Mouse (Mus musculus): ENCODE measurements around the gene Dapk3.
"Not testable (repeated sequence)": the region's sequence is repeated elsewhere in the genome, so short reads cannot be mapped to it uniquely, and the experiment has no call there.

The Dapk3 gene

DNA sequence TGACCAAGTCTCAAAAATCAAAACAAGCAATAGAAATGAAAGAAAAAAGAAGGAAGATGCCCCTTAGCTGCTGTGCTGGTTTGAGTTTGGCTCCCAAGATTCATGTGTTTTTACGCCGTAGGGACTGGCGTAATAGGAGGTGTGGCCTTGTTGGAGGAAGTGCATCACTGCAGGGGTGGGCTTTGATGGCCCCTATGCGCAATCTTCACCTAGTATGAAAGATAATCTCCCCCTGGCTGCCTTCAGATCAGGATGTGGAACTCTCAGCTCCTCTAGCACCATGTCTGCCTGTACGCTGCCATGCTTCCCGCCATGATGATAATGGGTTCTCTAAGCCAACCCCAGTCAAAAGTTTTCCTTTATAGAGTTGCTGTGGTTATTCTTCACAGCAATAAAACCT is 33.5 kb downstream of the Dapk3 start:
- TF ChIP-seq CTCF (conservative IDR thresholded peaks at IDR 0.05; ENCODE audit: low read length): no peak
- no peak for TF ChIP-seq POU5F1 (IDR thresholded peaks at IDR 0.05; ENCODE audit: borderline replicate concordance, low read length)
- TF ChIP-seq NANOG (IDR thresholded peaks at IDR 0.05; ENCODE audit: borderline replicate concordance, low read length): no peak
- peaks cover 5% of the 10 kb centered on the region; the same call in 1 of the 2 replicates for H3K36me3 ChIP-seq (ENCODE audit: insufficient read depth, low read length)
- peaks cover 33% of the 10 kb centered on the region for H3K4me1 ChIP-seq (replicated peaks; ENCODE audit: low read depth, low read length)
- H3K9me3 ChIP-seq (ENCODE audit: low read length): peaks cover 8% of the 10 kb centered on the region
- no peak overlapping the region; the same call in 1 of the 2 replicates for H3K4me3 ChIP-seq (replicated peaks; ENCODE audit: low read length)
- no peaks in the 10 kb centered on the region for H3K27me3 ChIP-seq (ENCODE audit: insufficient read depth, low read length)

DNA sequence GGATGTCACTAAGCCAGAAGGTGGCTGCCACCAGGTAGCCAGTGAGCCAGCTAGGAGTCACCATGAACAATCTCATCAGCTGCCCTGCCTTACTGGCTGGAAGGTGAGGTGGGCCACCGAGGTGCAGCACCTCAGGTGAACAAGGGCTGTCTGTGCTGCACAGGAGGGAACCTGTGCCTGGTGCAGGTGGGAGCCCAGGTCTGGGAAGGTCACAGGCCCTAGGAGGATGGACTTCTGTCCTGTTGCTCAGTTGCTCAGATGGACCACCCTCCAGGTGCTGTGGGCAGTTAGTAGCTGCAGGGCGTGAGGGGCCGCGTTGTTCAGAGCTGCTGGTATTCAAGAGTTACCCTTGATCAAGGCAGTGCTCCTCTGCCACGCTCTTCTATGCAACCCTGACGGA is 34.0 kb downstream of the Dapk3 start:
- Histone ChIP-seq H3K36me3 (ENCODE audit: insufficient read depth, low read length) (peaks cover under 1% of the 10 kb centered on the region; the same call in 1 of the 2 replicates), H3K27me3 (ENCODE audit: insufficient read depth, low read length) (no peaks in the 10 kb centered on the region)
- TF ChIP-seq NANOG (IDR thresholded peaks at IDR 0.05; ENCODE audit: borderline replicate concordance, low read length) (no peak), POU5F1 (IDR thresholded peaks at IDR 0.05; ENCODE audit: borderline replicate concordance, low read length) (no peak), CTCF (conservative IDR thresholded peaks at IDR 0.05; ENCODE audit: low read length) (no peak)

DNA sequence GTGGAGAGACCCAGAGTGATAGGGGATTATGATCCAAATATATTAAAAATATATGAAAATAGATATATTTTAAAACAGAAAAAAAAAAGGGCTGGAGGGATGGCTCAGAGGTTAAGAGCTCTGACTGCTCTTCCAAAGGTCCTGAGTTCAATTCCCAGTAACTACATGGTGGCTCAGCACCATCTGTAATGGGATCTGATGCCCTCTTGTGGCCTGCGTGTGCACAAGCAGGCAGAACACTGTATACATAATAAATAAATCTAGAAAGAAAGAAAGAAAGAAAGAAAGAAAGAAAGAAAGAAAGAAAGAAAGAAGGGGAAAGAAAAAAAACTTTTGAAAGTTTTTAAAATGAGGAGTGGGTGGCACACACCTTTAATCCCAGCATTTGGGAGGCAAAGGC is 34.5 kb downstream of the Dapk3 start:
- H3K4me3 ChIP-seq (replicated peaks; ENCODE audit: low read length); H3K27me3 ChIP-seq (ENCODE audit: insufficient read depth, low read length); H3K36me3 ChIP-seq (ENCODE audit: insufficient read depth, low read length); H3K9me3 ChIP-seq (ENCODE audit: low read length): not testable (repeated sequence)
- TF ChIP-seq CTCF (conservative IDR thresholded peaks at IDR 0.05; ENCODE audit: low read length): peak; percentile 44
- H3K4me1 ChIP-seq (replicated peaks; ENCODE audit: low read depth, low read length): peaks cover 41% of the 10 kb centered on the region

More for the DNA sequence above, 34.0 kb downstream of the Dapk3 start:
- H3K4me1 ChIP-seq (replicated peaks; ENCODE audit: low read depth, low read length): peaks cover 38% of the 10 kb centered on the region
- H3K9me3 ChIP-seq (ENCODE audit: low read length): peaks cover 8% of the 10 kb centered on the region
- H3K4me3 ChIP-seq (replicated peaks; ENCODE audit: low read length): no peak overlapping the region

DNA sequence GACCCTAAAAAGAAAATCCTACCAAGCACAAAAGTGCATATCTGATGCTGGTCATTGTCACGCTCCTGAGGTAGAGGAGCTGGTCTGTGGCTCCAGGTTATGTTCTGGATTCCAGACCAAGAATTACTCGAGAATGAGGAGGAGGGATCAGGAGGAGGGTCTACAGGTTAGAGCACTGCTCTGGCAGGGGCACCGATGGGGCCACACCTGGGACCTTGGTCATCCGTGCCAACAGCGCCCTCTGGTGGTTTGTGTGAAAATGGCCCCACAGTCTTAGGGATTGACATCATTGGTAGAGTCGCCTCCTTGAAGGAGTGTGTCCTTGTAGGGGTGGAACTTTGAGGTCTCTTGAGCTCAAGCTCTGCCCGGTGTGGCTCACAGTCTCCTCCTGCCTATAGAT is 35.2 kb downstream of the Dapk3 start:
- no peak for TF ChIP-seq NANOG (IDR thresholded peaks at IDR 0.05; ENCODE audit: borderline replicate concordance, low read length)
- no peak for TF ChIP-seq POU5F1 (IDR thresholded peaks at IDR 0.05; ENCODE audit: borderline replicate concordance, low read length)
- TF ChIP-seq CTCF (conservative IDR thresholded peaks at IDR 0.05; ENCODE audit: low read length): peak; percentile 79
- Histone ChIP-seq H3K36me3 (ENCODE audit: insufficient read depth, low read length) (no peaks in the 10 kb centered on the region), H3K4me3 (replicated peaks; ENCODE audit: low read length) (no peak overlapping the region), H3K9me3 (ENCODE audit: low read length) (peaks cover 8% of the 10 kb centered on the region), H3K4me1 (replicated peaks; ENCODE audit: low read depth, low read length) (peaks cover 40% of the 10 kb centered on the region), H3K27me3 (ENCODE audit: insufficient read depth, low read length) (no peaks in the 10 kb centered on the region)

DNA sequence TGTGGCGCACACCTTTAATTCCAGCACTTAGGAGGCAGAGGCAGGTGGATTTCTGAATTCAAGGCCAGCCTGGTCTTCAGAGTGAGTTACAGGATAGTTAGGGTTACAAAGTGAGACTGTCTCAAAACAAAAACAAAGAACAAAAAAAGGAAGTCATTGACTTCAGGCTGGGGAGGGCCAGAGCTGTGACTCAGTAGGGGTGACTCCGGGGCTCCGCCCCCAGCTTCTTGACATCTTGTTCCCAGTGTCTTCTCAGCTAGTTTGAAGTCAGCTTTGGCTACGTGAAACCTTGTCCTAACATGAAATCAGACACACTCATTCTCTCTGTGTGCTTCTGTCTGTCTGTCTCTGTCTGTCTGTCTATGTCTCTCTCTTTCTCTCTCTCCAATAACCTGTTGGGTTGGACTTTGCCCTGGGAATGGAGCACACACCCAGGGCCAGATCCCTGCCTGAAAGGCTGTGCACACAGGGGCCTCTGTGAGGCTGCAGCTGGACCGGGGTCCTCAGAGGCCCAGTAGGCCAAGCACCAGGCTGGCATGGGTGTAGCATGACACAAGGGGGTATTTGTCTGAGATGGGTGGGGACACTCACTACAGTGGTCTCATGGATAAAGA is 38.7 kb downstream of the Dapk3 start:
- H3K9me3 ChIP-seq (ENCODE audit: low read length): peaks cover 8% of the 10 kb centered on the region
- no peaks in the 10 kb centered on the region for H3K36me3 ChIP-seq (ENCODE audit: insufficient read depth, low read length)
- H3K27me3 ChIP-seq (ENCODE audit: insufficient read depth, low read length): no peaks in the 10 kb centered on the region
- H3K4me1 ChIP-seq (replicated peaks; ENCODE audit: low read depth, low read length): peaks cover 42% of the 10 kb centered on the region
- TF ChIP-seq CTCF (conservative IDR thresholded peaks at IDR 0.05; ENCODE audit: low read length): no peak
- no peak for TF ChIP-seq POU5F1 (IDR thresholded peaks at IDR 0.05; ENCODE audit: borderline replicate concordance, low read length)
- no peak for TF ChIP-seq NANOG (IDR thresholded peaks at IDR 0.05; ENCODE audit: borderline replicate concordance, low read length)
- H3K4me3 ChIP-seq (replicated peaks; ENCODE audit: low read length): no peak overlapping the region

DNA sequence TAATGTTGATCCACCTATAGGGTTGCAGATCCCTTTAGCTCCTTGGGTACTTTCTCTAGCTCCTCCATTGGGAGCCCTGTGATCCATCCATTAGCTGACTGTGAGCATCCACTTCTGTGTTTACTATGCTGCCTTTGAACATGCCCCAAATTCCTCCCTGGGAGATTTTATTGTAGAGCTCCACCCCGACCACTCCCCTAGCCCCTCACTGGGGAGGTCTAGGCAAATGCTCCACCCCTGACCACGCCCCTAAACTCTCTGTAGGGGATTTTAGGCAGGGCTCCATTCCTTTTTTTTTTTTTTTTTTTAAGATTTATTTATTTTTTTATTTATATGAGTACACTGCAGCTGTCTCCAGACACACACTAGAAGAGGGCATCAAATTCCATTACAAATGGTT is 40.9 kb downstream of the Dapk3 start:
- H3K9me3 ChIP-seq (ENCODE audit: low read length); H3K4me3 ChIP-seq (replicated peaks; ENCODE audit: low read length); H3K36me3 ChIP-seq (ENCODE audit: insufficient read depth, low read length); H3K27me3 ChIP-seq (ENCODE audit: insufficient read depth, low read length): not testable (repeated sequence)
- H3K4me1 ChIP-seq (replicated peaks; ENCODE audit: low read depth, low read length): peaks cover 44% of the 10 kb centered on the region

DNA sequence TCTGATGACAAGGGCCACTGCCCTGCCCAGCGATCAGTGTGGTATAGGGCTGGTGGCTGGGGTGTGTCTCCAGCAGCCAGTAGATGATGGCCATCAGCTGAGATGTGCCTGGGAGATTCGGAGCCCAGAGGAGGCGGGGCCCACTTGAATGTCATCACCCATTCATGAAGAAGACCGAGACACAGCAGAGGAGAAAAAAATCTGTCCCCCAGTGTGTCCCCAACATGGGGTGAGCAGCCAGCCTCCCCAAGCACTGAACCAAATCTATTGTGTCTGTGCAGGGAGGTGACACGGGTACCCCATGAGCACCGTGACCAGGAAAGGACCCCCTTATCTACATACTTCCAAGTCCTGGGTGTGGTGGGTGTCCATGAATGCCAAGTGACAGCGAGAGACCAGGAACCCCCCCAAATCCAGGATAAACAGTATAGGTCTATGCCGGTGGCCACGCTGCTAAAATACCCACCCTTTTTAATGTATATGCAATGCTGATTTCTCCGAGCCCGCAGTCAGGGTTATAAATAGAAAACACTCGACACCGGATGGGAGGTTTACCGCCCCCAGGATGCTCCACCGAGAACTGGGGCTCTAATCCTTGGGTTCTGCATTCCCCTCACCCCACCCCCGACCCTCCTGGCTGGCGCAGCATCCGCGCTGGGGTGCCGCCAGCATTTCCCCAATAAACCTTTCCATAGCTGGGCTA is 47.1 kb downstream of the Dapk3 start:
- H3K4me1 ChIP-seq (replicated peaks; ENCODE audit: low read depth, low read length): peaks cover 63% of the 10 kb centered on the region
- peaks cover 5% of the 10 kb centered on the region; the same call in 1 of the 2 replicates for H3K27me3 ChIP-seq (ENCODE audit: insufficient read depth, low read length)
- TF ChIP-seq POU5F1 (IDR thresholded peaks at IDR 0.05; ENCODE audit: borderline replicate concordance, low read length) (no peak), NANOG (IDR thresholded peaks at IDR 0.05; ENCODE audit: borderline replicate concordance, low read length) (no peak), CTCF (conservative IDR thresholded peaks at IDR 0.05; ENCODE audit: low read length) (no peak)
- H3K36me3 ChIP-seq (ENCODE audit: insufficient read depth, low read length): no peaks in the 10 kb centered on the region
- no peaks in the 10 kb centered on the region for H3K9me3 ChIP-seq (ENCODE audit: low read length)
- H3K4me3 ChIP-seq (replicated peaks; ENCODE audit: low read length): peak overlapping the region; percentile 60

DNA sequence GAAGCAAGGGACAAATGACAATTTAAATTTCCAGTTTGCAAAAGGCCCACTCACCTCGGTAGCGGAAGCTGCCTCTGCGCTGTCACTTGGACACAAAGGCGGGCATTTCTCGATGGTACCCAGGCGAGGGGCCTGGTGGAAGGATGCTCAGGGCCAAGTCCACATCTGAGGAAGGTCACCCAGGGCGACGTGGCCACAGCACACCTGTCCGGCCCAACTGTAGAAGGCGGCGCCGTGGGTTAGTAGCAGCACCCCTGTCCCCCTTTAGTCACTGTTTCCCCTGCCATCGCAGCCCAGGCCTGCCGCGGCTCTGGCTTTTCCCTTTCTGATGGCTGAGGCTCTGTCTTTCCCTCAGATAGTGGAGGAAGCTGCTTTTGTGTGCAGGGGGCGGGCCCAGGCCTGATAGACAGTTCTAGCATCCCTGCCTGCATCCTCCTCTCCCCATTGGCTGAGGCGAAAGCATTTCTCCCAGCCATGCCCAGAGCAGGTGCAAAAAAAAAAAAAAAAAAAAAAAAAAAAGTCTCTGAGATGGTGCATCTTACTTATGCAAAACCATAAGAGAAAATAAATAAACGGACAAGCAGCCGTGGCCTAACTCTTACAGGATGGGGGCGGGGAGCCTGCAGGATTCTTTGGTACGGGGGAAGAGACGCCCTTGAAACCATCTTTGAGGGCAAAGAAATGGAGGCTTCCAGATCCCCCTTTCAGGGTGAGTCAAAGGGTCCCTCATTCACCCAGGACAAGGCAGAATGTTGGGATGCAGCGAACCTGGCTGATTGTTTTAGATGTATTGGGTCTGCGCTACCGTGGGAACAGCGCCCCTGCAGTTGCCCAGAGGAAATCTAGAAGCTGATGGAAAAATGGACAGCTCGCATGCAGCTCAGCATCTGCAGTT is 47.9 kb downstream of the Dapk3 start, which contains the start of gene Atcay:
Atcay (minus strand) TSS at position 396 of the 895 bp plus-strand sequence.
- H3K9me3 ChIP-seq (ENCODE audit: low read length): no peaks in the 10 kb centered on the region
- H3K27me3 ChIP-seq (ENCODE audit: insufficient read depth, low read length): peaks cover 5% of the 10 kb centered on the region; the same call in 1 of the 2 replicates
- peak within 1 kb of the TSS; percentile 60 for H3K4me3 ChIP-seq (replicated peaks; ENCODE audit: low read length)
- no peaks in the 10 kb centered on the region for H3K36me3 ChIP-seq (ENCODE audit: insufficient read depth, low read length)
- TF ChIP-seq POU5F1 (IDR thresholded peaks at IDR 0.05; ENCODE audit: borderline replicate concordance, low read length) (no peak), NANOG (IDR thresholded peaks at IDR 0.05; ENCODE audit: borderline replicate concordance, low read length) (no peak), CTCF (conservative IDR thresholded peaks at IDR 0.05; ENCODE audit: low read length) (peak; percentile 58)
- peaks cover 70% of the 10 kb centered on the region for H3K4me1 ChIP-seq (replicated peaks; ENCODE audit: low read depth, low read length)
